Mouse (Mus musculus) MN1 (cell line): Measurements from ENCODE around the gene Gtf3a.
"Not testable (repeated sequence)": the region's sequence is repeated elsewhere in the genome, so short reads cannot be mapped to it uniquely, and the experiment has no call there.

Experiments used
- DNase-seq: peaks from one replicate; pipeline ENCODE4 v3.0.0-alpha.2; 2016; ENCODE audit warnings: low spot score

Gene Gtf3a

GRCm38 (mm10) chr5:146937541-146938503 is 10.6 kb upstream of the Gtf3a start:
- DNase-seq: no peak

- DNase-seq: no peak
These were observed 9.2 kb upstream of the Gtf3a start for GRCm38 (mm10) chr5:146939109-146939796.

- peak; percentile 77 for DNase-seq
These were observed 8.2 kb upstream of the Gtf3a start for GRCm38 (mm10) chr5:146940219-146940618.

GRCm38 (mm10) chr5:146941939-146942338 is 6.5 kb upstream of the Gtf3a start:
- DNase-seq: not testable (repeated sequence)

- peak; percentile 55 for DNase-seq
These were observed 5.5 kb upstream of the Gtf3a start for GRCm38 (mm10) chr5:146942965-146943364.

- no peak for DNase-seq
These were observed 3.9 kb upstream of the Gtf3a start for GRCm38 (mm10) chr5:146944568-146944967.

GRCm38 (mm10) chr5:146946682-146947081 is 1.8 kb upstream of the Gtf3a start:
- no peak for DNase-seq

- DNase-seq: no peak
These were observed 960 bp upstream of the Gtf3a start for GRCm38 (mm10) chr5:146947497-146947896.

- DNase-seq: no peak
These were observed 383 bp upstream of the Gtf3a start for GRCm38 (mm10) chr5:146948041-146948507.

- no peak for DNase-seq
These were observed 6.1 kb downstream of the Gtf3a start for GRCm38 (mm10) chr5:146954576-146954975.

GRCm38 (mm10) chr5:146955651-146956050 is 7.2 kb downstream of the Gtf3a start:
- DNase-seq: no peak

GRCm38 (mm10) chr5:146956678-146957077 is 8.2 kb downstream of the Gtf3a start:
- DNase-seq: no peak

GRCm38 (mm10) chr5:146963118-146963936 is 14.9 kb downstream of the Gtf3a start, which contains the start of gene Mtif3:
Gene Mtif3, minus strand, starts transcription at chr5:146963800.
- DNase-seq: peak; percentile 94

- DNase-seq: no peak
These were observed 15.5 kb downstream of the Gtf3a start for GRCm38 (mm10) chr5:146963937-146964278.

- DNase-seq: no peak
These were observed 20.4 kb downstream of the Gtf3a start for GRCm38 (mm10) chr5:146968695-146969393.

GRCm38 (mm10) chr5:146971776-146972561 is 23.5 kb downstream of the Gtf3a start:
- DNase-seq: no peak

GRCm38 (mm10) chr5:146973353-146973752 is 24.9 kb downstream of the Gtf3a start:
- no peak for DNase-seq

GRCm38 (mm10) chr5:146973858-146974780 is 25.7 kb downstream of the Gtf3a start:
- no peak for DNase-seq

GRCm38 (mm10) chr5:146974781-146975123 is 26.3 kb downstream of the Gtf3a start:
- no peak for DNase-seq

- DNase-seq: no peak
These were observed 32.9 kb downstream of the Gtf3a start for GRCm38 (mm10) chr5:146981376-146981775.
